Mouse (Mus musculus): Measurements from ENCODE around the gene Btg3. TPM values are rescaled to one million over a fixed set of nuclear protein-coding genes. Genes with fewer than 3 reads are reported as not detected.

Gene Btg3
- polyA plus RNA-seq, 1 experiment from 2014 or later = 43.7 TPM

- H3K4me1 ChIP-seq (replicated peaks; ENCODE audit: control insufficient read depth, insufficient read depth, low read length) = no peaks in the 10 kb centered on the region
- no peaks in the 10 kb centered on the region for H3K9me3 ChIP-seq (ENCODE audit: control insufficient read depth, low read length)
- ATAC-seq (ENCODE audit: low FRiP score) (no peak), DNase-seq (ENCODE audit: low spot score) (no peak)
- H3K9ac ChIP-seq (ENCODE audit: low read depth, low read length) = no peak overlapping the region
- no peak overlapping the region for H3K27ac ChIP-seq (ENCODE audit: low read depth, low read length)
- H3K27me3 ChIP-seq (ENCODE audit: control insufficient read depth, insufficient read depth, low read length) = no peaks in the 10 kb centered on the region
- H3K4me2 ChIP-seq (replicated peaks; ENCODE audit: low read depth, low read length) = no peak overlapping the region
- H3K4me3 ChIP-seq (ENCODE audit: low read depth, low read length) = no peak overlapping the region
- 76% methylated on average over 2 of the region's 2 CpGs for WGBS
- H3K36me3 ChIP-seq (ENCODE audit: control insufficient read depth, insufficient read depth, low read length) = no peaks in the 10 kb centered on the region
These were observed 14.4 kb upstream of the Btg3 start for GRCm38 (mm10) chr16:78391354-78391753.

GRCm38 (mm10) chr16:78389986-78390385, 13.0 kb upstream of the Btg3 start:
- no peak overlapping the region for H3K4me3 ChIP-seq (ENCODE audit: low read depth, low read length)
- H3K27me3 ChIP-seq (ENCODE audit: control insufficient read depth, insufficient read depth, low read length) = no peaks in the 10 kb centered on the region
- 85% methylated on average over 3 of the region's 3 CpGs for whole genome bisulfite sequencing
- no peak for DNase-seq (ENCODE audit: low spot score)
- H3K9ac ChIP-seq (ENCODE audit: low read depth, low read length) = no peak overlapping the region
- H3K4me1 ChIP-seq (replicated peaks; ENCODE audit: control insufficient read depth, insufficient read depth, low read length) = no peaks in the 10 kb centered on the region
- no peaks in the 10 kb centered on the region for H3K9me3 ChIP-seq (ENCODE audit: control insufficient read depth, low read length)
- no peak for ATAC-seq (ENCODE audit: low FRiP score)
- no peaks in the 10 kb centered on the region for H3K36me3 ChIP-seq (ENCODE audit: control insufficient read depth, insufficient read depth, low read length)
- no peak overlapping the region for H3K4me2 ChIP-seq (replicated peaks; ENCODE audit: low read depth, low read length)
- no peak overlapping the region for H3K27ac ChIP-seq (ENCODE audit: low read depth, low read length)

GRCm38 (mm10) chr16:78389122-78389521, 12.1 kb upstream of the Btg3 start:
- WGBS = 85% methylated on average over 4 of the region's 4 CpGs
- no peaks in the 10 kb centered on the region for H3K9me3 ChIP-seq (ENCODE audit: control insufficient read depth, low read length)
- H3K4me3 ChIP-seq (ENCODE audit: low read depth, low read length) = no peak overlapping the region
- ATAC-seq (ENCODE audit: low FRiP score) (no peak), DNase-seq (ENCODE audit: low spot score) (no peak)
- H3K9ac ChIP-seq (ENCODE audit: low read depth, low read length) = no peak overlapping the region
- H3K27me3 ChIP-seq (ENCODE audit: control insufficient read depth, insufficient read depth, low read length) = no peaks in the 10 kb centered on the region
- H3K36me3 ChIP-seq (ENCODE audit: control insufficient read depth, insufficient read depth, low read length) = no peaks in the 10 kb centered on the region
- no peak overlapping the region for H3K27ac ChIP-seq (ENCODE audit: low read depth, low read length)
- no peak overlapping the region for H3K4me2 ChIP-seq (replicated peaks; ENCODE audit: low read depth, low read length)
- no peaks in the 10 kb centered on the region for H3K4me1 ChIP-seq (replicated peaks; ENCODE audit: control insufficient read depth, insufficient read depth, low read length)

GRCm38 (mm10) chr16:78378493-78378892, 1.5 kb upstream of the Btg3 start:
- H3K36me3 ChIP-seq (ENCODE audit: control insufficient read depth, insufficient read depth, low read length) = no peaks in the 10 kb centered on the region
- no peak overlapping the region for H3K27ac ChIP-seq (ENCODE audit: low read depth, low read length)
- no peaks in the 10 kb centered on the region for H3K9me3 ChIP-seq (ENCODE audit: control insufficient read depth, low read length)
- WGBS = 91% methylated on average over 5 of the region's 5 CpGs
- ATAC-seq (ENCODE audit: low FRiP score) (no peak), DNase-seq (ENCODE audit: low spot score) (no peak)
- H3K4me3 ChIP-seq (ENCODE audit: low read depth, low read length) = no peak overlapping the region
- H3K4me1 ChIP-seq (replicated peaks; ENCODE audit: control insufficient read depth, insufficient read depth, low read length) = 0 out of 2 replicates have a peak, but pooled peaks cover 3% of the 10 kb centered on the region
- no peak overlapping the region for H3K9ac ChIP-seq (ENCODE audit: low read depth, low read length)
- H3K4me2 ChIP-seq (replicated peaks; ENCODE audit: low read depth, low read length) = no peak overlapping the region
- H3K27me3 ChIP-seq (ENCODE audit: control insufficient read depth, insufficient read depth, low read length) = no peaks in the 10 kb centered on the region

GRCm38 (mm10) chr16:78375821-78376691, 936 bp downstream of the Btg3 start:
- peak; percentile 57 for ATAC-seq (ENCODE audit: low FRiP score)
- Histone ChIP-seq H3K4me1 (replicated peaks; ENCODE audit: control insufficient read depth, insufficient read depth, low read length) (0 out of 2 replicates have a peak, but pooled peaks cover 3% of the 10 kb centered on the region), H3K36me3 (ENCODE audit: control insufficient read depth, insufficient read depth, low read length) (no peaks in the 10 kb centered on the region), H3K9ac (ENCODE audit: low read depth, low read length) (peak overlapping the region; percentile 90), H3K4me2 (replicated peaks; ENCODE audit: low read depth, low read length) (peak overlapping the region; percentile 55), H3K27me3 (ENCODE audit: control insufficient read depth, insufficient read depth, low read length) (no peaks in the 10 kb centered on the region), H3K9me3 (ENCODE audit: control insufficient read depth, low read length) (no peaks in the 10 kb centered on the region), H3K4me3 (ENCODE audit: low read depth, low read length) (peak overlapping the region; percentile 95), H3K27ac (ENCODE audit: low read depth, low read length) (0 out of 2 replicates have a peak overlapping the region, but pooled peaks have one; percentile 1)
- DNase-seq (ENCODE audit: low spot score) = peak; percentile 78
- under 1% methylated on average over 32 of the region's 100 CpGs for WGBS

- H3K4me1 ChIP-seq (replicated peaks; ENCODE audit: control insufficient read depth, insufficient read depth, low read length) = 0 out of 2 replicates have a peak, but pooled peaks cover 3% of the 10 kb centered on the region
- peak overlapping the region; percentile 55; the same call in 1 of the 2 replicates for H3K4me2 ChIP-seq (replicated peaks; ENCODE audit: low read depth, low read length)
- peak; percentile 39 for DNase-seq (ENCODE audit: low spot score)
- 56% methylated on average over 10 of the region's 10 CpGs for WGBS
- H3K9ac ChIP-seq (ENCODE audit: low read depth, low read length) = 0 out of 2 replicates have a peak overlapping the region, but pooled peaks have one; percentile 15
- no peak for ATAC-seq (ENCODE audit: low FRiP score)
- H3K4me3 ChIP-seq (ENCODE audit: low read depth, low read length) = peak overlapping the region; percentile 95
- no peaks in the 10 kb centered on the region for H3K9me3 ChIP-seq (ENCODE audit: control insufficient read depth, low read length)
- no peaks in the 10 kb centered on the region for H3K36me3 ChIP-seq (ENCODE audit: control insufficient read depth, insufficient read depth, low read length)
- no peaks in the 10 kb centered on the region for H3K27me3 ChIP-seq (ENCODE audit: control insufficient read depth, insufficient read depth, low read length)
- H3K27ac ChIP-seq (ENCODE audit: low read depth, low read length) = no peak overlapping the region
These were observed 1.8 kb downstream of the Btg3 start for GRCm38 (mm10) chr16:78375222-78375621.

GRCm38 (mm10) chr16:78373743-78374142, 3.2 kb downstream of the Btg3 start:
- Histone ChIP-seq H3K4me1 (replicated peaks; ENCODE audit: control insufficient read depth, insufficient read depth, low read length) (0 out of 2 replicates have a peak, but pooled peaks cover 3% of the 10 kb centered on the region), H3K36me3 (ENCODE audit: control insufficient read depth, insufficient read depth, low read length) (0 out of 2 replicates have a peak, but pooled peaks cover 2% of the 10 kb centered on the region), H3K4me3 (ENCODE audit: low read depth, low read length) (no peak overlapping the region), H3K27me3 (ENCODE audit: control insufficient read depth, insufficient read depth, low read length) (no peaks in the 10 kb centered on the region), H3K9ac (ENCODE audit: low read depth, low read length) (no peak overlapping the region), H3K4me2 (replicated peaks; ENCODE audit: low read depth, low read length) (no peak overlapping the region), H3K27ac (ENCODE audit: low read depth, low read length) (no peak overlapping the region), H3K9me3 (ENCODE audit: control insufficient read depth, low read length) (no peaks in the 10 kb centered on the region)
- WGBS = 83% methylated on average over 8 of the region's 8 CpGs
- no peak for ATAC-seq (ENCODE audit: low FRiP score)
- no peak for DNase-seq (ENCODE audit: low spot score)

- DNase-seq (ENCODE audit: low spot score) = no peak
- no peak overlapping the region for H3K4me2 ChIP-seq (replicated peaks; ENCODE audit: low read depth, low read length)
- 0 out of 2 replicates have a peak, but pooled peaks cover 3% of the 10 kb centered on the region for H3K4me1 ChIP-seq (replicated peaks; ENCODE audit: control insufficient read depth, insufficient read depth, low read length)
- no peaks in the 10 kb centered on the region for H3K27me3 ChIP-seq (ENCODE audit: control insufficient read depth, insufficient read depth, low read length)
- ATAC-seq (ENCODE audit: low FRiP score) = no peak
- H3K9ac ChIP-seq (ENCODE audit: low read depth, low read length) = no peak overlapping the region
- no peaks in the 10 kb centered on the region for H3K9me3 ChIP-seq (ENCODE audit: control insufficient read depth, low read length)
- no peak overlapping the region for H3K27ac ChIP-seq (ENCODE audit: low read depth, low read length)
- no peak overlapping the region for H3K4me3 ChIP-seq (ENCODE audit: low read depth, low read length)
- 0 out of 2 replicates have a peak, but pooled peaks cover 2% of the 10 kb centered on the region for H3K36me3 ChIP-seq (ENCODE audit: control insufficient read depth, insufficient read depth, low read length)
- 80% methylated on average over 5 of the region's 5 CpGs for WGBS
These were observed 4.2 kb downstream of the Btg3 start for GRCm38 (mm10) chr16:78372786-78373185.

All from hindbrain, embryonic 11.5 days (tissue).